Mouse (Mus musculus) limb, embryonic 11.5 days (tissue): ENCODE results near the gene Gsap. TPM values are rescaled to one million over a fixed set of nuclear protein-coding genes. Genes with fewer than 3 reads are reported as not detected.

ENCODE experiments used
- polyA plus RNA-seq: library from polyadenylated mRNA; unstranded; fragments of >200 nt; fragmentation: Nextera tagmentation; extraction: Ambion mirVana; gene quantifications from 2 replicates; pipeline ENCODE4 v1.2.1, GENCODE M21; 2014

Gene Gsap
- polyA plus RNA-seq, 1 experiment from 2014 or later = 2.2 TPM

Other genes with a start within 250 kb of the Gsap start
- gene Rsbn1l, start 229.9 kb upstream of the Gsap start, polyA plus RNA-seq = 6.8 and 7.1 TPM in 2 replicates
- 25.9 and 27.4 TPM in 2 replicates for gene Ptpn12, start 130.3 kb upstream of the Gsap start, polyA plus RNA-seq
- 0.21 and 0.23 TPM in 2 replicates for gene Fgl2, start 186.4 kb downstream of the Gsap start, polyA plus RNA-seq
- not detected in 2 replicates for gene Ccdc146, start 238.4 kb downstream of the Gsap start, polyA plus RNA-seq
- 6.0 and 7.6 TPM in 2 replicates for gene Fam185a, start 238.7 kb downstream of the Gsap start, polyA plus RNA-seq